Mouse (Mus musculus) CD4-positive, CD25-positive, alpha-beta regulatory T cell, adult 4 months (primary cell): ENCODE measurements at regions not wholly inside any gene's neighbourhood (a gene's known extent, or its start where the extent isn't known, plus 50 kb on each side); places are given as distances from the start of the nearest gene placed in this dataset.

Experiments used
- ATAC-seq: one replicate; pipeline ENCODE4 v1.8.0; 2017

- no peak for ATAC-seq
Measured at GRCm38 (mm10) chr10:20776640-20777413, 51.9 kb upstream of the Pde7b start.

- ATAC-seq: no peak
Measured at GRCm38 (mm10) chr10:20775731-20776429, 51.0 kb upstream of the Pde7b start.
